Mouse (Mus musculus): Measurements from ENCODE around the gene Wbp2.

DNA sequence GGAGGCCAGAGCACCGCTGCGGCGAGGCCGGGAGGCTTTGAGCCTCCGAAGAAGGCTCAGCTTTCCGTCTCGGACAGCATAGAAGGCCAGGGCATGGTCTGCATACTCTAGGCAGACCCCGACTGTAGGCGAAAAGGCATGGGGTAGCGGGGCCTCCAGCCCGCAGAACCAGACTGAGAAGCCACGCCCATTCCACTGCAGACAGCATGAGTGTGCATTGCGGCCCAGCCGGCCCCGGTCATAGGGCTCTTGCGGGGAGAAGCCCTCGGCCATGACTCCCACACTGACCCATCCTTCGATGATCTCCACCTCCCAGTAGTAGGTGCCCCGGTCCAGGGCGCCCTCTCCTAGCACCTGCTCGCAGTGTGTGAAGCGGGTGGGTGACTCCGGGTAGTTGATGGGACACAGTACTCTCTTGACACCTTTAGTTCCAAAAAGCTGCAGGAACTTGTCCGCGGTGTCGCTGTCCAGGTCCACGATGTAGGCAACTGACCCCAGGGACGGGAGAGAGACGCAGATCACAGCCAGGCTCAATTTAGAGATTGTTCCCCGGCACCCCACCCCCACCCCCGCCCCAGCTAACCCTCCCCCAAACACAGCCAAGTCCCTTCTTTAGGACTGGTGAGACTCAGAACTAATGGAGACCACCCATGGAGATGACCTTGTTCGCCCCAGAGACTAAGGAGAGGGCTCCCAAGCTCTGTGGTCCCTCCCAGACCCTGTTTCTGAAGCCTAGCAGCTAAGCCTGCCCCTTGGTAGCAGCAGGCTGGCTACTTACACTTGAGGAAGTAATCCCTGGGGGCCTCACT lies 19.6 kb upstream of the Wbp2 start:
- TF ChIP-seq POLR2A (IDR thresholded peaks at IDR 0.05; ENCODE audit: insufficient read depth, low read depth, low read length) (no peak), CTCF (IDR thresholded peaks at IDR 0.05; ENCODE audit: insufficient read depth, low read depth, low read length) (no peak)

Data from olfactory bulb, adult 2 months (tissue).